Mouse (Mus musculus): ENCODE measurements at regions not wholly inside any gene's neighbourhood (a gene's known extent, or its start where the extent isn't known, plus 50 kb on each side); places are given as distances from the start of the nearest gene placed in this dataset.

DNA sequence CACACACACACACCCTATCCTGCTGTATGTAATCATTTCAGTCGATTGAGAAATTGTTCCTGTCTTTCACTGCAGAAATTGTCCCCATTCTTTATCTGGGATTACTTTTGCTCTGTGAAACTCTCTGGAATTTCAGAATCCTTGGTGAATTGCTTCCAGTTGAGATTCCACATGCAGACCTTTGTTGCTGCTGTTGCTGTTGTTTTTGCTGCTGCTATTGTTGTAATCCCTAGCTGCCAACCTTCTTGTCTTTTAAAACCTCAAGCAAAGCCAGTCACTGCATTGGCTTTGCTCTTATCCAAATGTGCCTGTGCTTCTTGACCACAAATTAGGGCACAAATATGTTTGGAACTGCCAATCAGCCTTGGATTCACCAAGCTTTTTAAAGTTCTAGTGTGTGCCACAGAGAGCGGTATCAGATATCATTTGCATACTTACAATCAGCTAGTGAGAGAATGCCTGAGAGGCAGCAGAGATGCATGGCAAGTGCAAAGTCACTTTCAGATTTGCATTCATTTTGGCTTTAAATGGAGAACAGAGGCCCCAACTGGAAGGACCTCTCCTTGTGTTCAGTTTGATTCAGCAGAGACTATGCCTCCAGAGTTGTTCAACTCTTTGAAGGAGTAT, 1187.0 kb upstream of the Map3k7 start:
- DNase-seq: no peak

DNA sequence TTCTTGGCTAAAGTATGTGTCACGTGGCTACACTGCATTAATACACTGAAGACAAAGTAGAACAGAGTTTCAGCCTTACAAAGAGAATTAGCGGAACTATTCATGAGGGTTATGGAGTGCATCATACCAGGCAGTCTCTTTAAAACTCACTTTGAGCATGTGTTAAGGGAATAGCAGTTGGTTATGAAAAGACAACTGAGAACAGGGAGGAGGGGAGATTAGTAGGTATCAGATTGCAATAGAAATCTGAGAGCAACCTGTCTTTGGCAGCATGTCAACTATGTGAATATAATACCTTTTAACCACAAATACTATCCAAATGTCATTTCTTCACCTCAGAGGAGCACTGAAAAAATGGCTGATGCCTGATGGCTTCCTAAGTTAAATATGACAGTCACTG, 1182.2 kb upstream of the Map3k7 start:
- DNase-seq: no peak

- no peak for DNase-seq
Observed at GRCm38 (mm10) chr4:30789976-30790657, 1173.8 kb upstream of the Map3k7 start.

- DNase-seq: no peak
Observed at GRCm38 (mm10) chr4:30809798-30810197, 1154.1 kb upstream of the Map3k7 start.

DNA sequence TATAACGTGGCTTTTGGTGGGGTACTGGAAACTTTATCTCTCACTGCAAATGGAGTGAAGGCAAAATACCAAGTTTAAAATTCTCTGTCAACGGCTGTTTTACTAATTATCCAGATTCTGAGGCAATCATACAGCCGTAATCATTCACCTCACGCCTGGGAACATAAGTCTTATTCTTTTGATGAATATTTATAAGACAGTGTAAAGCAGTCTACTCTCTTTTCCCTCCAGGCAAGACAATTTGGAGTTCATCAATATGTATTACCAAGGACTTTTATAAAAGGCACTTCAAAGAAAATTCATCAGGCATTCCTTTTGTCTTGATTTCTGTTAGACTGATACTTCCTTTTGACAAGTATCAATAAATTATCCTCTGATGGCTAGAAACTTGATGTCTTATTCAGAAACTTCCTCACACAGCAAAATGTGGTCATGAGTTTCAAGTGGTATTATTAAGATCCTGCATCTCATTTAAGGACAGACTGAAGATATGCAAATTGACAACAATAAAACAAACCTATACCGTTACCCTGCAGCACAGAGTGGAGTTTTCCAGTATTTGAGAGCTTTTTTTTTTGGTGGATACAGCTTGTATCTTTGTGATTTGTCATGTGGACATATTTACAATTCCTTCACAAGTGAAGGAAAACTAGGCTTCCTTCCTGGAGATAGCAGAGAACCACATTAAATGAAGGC, 1108.4 kb upstream of the Map3k7 start:
- DNase-seq: no peak

- no peak for DNase-seq
Observed at GRCm38 (mm10) chr4:30904966-30905365, 1058.9 kb upstream of the Map3k7 start.

DNA sequence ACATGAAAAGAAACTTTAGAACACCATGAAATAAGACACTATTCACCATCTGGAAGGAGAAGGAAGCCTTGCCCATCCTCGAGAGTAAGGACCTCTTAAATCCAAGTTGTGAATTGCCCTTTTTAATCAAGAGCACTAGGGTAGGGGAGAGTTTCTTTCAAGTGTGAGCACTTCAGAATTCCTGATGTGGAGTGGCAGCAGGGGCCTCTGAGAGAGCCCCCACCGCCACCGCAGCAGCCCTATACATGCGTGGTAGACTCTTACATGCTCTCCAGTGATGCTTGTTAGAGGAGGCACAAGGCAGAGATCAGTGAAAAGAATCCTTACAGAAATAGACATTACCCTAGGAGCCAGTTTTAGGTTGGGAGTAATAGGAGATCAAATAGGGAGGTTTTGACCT, 1041.0 kb upstream of the Map3k7 start:
- DNase-seq: no peak

DNA sequence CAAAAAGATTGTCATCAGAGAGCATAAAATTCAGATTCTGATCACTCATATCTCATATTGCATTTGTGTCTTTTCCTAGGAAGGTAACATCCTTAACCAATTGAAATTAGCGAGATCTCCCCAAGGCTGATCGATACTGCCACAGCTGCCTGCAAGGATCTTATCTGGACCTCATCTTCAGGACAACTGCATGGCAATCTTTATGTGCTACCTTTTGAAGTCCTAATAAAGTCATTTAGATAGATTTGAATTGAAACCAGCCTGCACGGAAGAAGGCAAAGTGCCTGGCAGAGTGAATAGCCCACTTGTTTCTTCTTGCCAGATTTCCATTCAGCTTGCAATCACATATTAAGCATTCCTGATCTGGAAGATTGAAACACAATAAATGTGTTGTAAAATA, 1031.5 kb upstream of the Map3k7 start:
- no peak for DNase-seq

GRCm38 (mm10) chr4:30933030-30933987, 1030.6 kb upstream of the Map3k7 start:
- DNase-seq: no peak

DNA sequence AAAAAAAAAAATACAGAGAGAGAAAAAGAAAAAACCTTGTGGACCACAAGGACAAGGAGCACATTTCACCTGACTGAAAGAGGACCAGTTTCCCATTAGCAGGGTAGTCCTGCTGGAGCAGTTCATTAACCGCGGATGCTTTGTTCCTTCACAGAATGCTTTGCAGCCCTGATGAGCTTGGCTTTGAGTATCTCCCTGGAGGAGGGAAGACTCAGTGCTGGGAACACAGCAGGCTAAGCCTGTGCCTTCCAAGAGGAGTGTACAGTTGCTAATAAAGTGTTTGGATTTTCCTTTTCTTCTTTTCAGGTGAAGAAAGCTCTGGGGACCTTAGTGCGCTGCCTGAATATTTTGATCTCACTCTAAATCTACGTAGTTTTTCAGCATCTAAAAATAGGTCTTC, 980.3 kb upstream of the Map3k7 start:
- no peak for DNase-seq

GRCm38 (mm10) chr4:31012006-31012405, 951.9 kb upstream of the Map3k7 start:
- DNase-seq: no peak

DNA sequence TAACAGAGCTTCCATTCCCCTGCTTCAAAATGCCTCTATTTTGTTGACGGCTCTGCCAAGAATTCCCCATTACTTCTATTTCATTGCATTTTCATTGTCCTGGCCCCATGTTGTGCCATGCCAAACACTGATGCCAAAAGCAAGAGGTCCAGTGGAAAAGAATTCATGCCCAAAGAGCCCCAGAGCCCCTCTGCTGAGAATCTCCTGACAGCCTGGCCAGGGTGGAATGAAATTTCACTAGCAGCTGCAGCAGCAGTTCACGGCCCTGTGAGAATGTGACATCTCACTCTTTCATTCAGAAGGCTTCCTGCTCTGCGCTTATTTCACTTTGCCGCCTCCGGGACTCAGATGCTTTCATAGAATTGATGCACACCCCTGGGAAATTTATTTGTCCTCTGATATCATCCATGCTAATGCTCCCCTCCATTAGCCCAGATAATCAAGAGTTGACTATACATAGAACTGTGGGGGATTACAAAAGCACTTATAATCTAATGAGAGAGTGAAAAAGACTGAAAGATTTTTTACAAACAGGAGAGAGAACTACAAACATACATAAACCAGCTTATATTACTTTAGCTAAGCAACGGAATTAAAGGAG, 911.7 kb upstream of the Map3k7 start:
- no peak for DNase-seq

DNA sequence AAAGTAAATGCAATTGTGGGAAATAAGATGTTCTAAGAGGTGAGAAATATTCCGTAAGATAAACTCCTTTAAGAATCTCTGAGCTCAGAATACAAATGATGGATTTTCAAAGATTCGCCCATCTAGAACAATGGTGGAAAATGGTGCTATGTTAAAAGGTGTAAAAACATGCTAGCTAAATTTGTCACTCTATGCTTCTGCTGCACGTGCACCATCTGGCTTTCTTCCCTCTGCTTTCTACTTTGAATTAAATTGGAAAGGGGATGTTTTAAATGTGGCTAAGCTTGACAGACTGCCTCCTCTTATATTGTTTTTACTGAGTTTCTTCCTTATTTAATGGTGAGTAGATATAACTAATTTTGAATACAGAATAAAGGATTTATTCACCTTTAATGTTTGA, 887.7 kb upstream of the Map3k7 start:
- DNase-seq: no peak

GRCm38 (mm10) chr4:31121586-31121985, 842.3 kb upstream of the Map3k7 start:
- DNase-seq: no peak

DNA sequence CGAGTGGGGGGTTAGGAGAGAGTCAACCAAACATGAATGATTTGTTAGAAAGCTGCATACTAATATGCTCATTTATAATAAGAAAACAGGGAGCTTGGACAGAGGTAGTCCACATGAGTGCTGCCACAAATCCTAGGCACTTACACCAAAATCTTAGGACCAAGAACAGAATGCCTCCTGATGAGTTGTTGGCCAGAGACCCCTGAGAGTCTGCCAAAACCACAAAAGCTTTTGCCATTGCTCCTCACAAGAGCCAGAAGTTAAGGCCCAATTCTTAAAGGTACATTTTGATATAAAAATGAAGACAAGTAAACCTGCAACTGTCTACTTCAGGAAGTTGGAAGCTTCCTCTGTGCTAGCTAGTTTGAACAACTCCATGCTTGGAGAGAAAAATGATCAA, 820.7 kb upstream of the Map3k7 start:
- DNase-seq: no peak

- no peak for DNase-seq
Observed at GRCm38 (mm10) chr4:31167431-31167830, 796.5 kb upstream of the Map3k7 start.

- DNase-seq: no peak
Observed at GRCm38 (mm10) chr4:31168357-31168756, 795.5 kb upstream of the Map3k7 start.

- DNase-seq: no peak
Observed at GRCm38 (mm10) chr4:31171190-31171589, 792.7 kb upstream of the Map3k7 start.

DNA sequence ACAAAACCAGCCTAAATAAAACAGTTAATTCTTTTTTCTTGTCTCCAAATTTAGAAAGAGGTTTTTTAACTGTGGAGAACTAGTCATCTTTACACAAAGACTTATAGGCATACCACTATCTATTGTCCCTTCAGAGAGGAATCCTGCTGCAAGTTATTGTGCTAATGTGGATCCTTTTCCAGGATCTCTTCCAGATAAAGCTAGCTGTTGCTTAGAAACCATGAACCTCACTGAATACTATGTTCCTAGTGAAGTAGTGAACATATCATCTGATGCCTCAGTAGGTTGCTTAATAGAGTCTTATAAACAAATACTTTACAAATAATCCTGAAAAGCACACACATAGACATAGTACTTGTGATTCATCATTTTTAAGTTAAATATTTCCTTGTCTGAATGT, 766.0 kb upstream of the Map3k7 start:
- no peak for DNase-seq

DNA sequence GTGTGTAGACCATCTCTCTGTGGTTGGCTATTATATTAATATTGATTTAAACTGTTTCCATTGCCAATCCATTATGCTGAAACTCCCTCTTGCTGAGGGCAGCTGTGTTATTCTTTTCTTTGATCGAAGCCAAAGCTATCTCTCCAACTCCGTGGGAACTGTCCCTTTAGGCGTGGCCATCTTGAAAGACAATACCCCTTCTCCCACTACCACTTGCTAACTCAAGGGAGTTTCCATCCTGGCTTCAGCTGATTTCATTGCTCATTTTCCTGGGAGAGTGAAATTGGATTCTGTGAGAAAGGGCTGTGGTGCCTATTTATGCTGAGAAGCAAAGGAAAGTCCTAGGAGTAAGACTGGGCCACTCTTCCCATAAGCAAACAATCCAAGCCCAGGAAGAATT, 760.6 kb upstream of the Map3k7 start:
- DNase-seq: no peak

DNA sequence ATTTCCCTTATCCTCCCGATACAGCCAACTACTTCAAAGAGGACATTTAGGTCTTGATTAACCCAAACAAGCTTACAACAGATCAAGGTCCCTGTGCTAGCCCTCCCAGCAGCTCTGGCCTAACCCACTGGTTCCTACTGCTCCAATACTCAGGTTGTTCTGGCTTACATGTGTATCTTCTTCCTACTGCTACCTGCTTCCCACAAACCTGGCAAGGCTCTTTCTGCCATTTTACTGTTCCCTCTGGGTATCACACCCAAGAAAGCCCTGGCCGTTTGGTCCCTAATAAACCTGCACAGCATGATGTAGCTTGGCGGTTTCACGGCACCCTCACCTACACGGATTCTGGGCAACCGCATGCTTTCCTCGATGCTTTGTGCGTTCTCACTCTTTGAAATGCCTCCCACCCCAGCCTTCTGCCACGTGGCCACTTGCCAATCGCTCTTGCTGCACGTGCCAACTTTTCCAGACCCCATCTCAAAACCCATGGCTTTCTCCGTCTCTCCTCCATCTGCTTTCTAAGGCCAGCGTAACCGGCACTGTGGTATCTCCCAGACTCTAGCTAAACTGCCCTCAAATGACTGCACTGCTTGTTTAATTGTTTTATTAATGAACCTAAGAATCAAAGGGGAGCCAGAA, 758.4 kb upstream of the Map3k7 start:
- no peak for DNase-seq

DNA sequence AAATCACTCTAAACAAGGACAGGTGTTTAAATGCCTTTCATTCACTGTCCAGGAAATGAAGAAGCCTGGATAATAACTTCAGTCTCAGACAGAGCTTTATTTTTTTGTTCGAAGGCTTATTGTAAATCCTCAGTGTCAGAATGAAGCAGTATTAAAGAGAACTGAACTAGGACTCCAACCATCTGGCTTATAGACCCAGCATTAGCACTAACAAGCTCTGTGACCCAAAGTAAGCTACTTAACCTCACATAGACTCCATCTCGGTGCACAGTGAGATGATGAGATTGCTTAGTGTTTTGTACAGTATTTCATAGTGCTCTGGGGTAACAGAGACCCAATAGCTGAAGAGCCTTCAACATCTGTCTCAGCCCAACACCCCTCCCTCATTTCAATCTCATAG, 738.2 kb upstream of the Map3k7 start:
- DNase-seq: no peak
